Mouse (Mus musculus) embryonic facial prominence, embryonic 12.5 days (tissue): ENCODE results near the gene Mlc1. TPM values are rescaled to one million over a fixed set of nuclear protein-coding genes. Genes with fewer than 3 reads are reported as not detected.

ENCODE experiments used
- ATAC-seq: fragments of 200-750 bp; cut with Nextera tagmentation; 2 replicates; pipeline ENCODE4 v1.8.0; 2017; ENCODE audit not compliant: insufficient number of reproducible peaks, insufficient read depth, low FRiP score, low TSS enrichment
- H3K27ac ChIP-seq: fragments of 300-500 bp; sonication (generic); 2 replicates; pipeline ENCODE4 v1.5.1; 2016; ENCODE audit warnings: mild to moderate bottlenecking
- H3K27me3 ChIP-seq: fragments of 300-500 bp; sonication (generic); 2 replicates; pipeline ENCODE4 v1.6.1; 2016; ENCODE audit warnings: mild to moderate bottlenecking, moderate library complexity
- H3K36me3 ChIP-seq: fragments of 300-500 bp; sonication (generic); 2 replicates; pipeline ENCODE4 v1.6.1; 2016; ENCODE audit warnings: mild to moderate bottlenecking
- H3K4me1 ChIP-seq: fragments of 300-500 bp; sonication (generic); 2 replicates; pipeline ENCODE4 v1.6.1; 2016
- H3K4me2 ChIP-seq: fragments of 300-500 bp; sonication (generic); replicated peaks from 2 replicates; pipeline ENCODE4 v1.6.1; 2016; ENCODE audit warnings: mild to moderate bottlenecking, moderate library complexity
- H3K4me3 ChIP-seq: fragments of 300-500 bp; sonication (generic); 2 replicates; pipeline ENCODE4 v1.5.1; 2016; ENCODE audit warnings: mild to moderate bottlenecking
- H3K9ac ChIP-seq: fragments of 300-500 bp; sonication (generic); 2 replicates; pipeline ENCODE4 v1.6.1; 2016; ENCODE audit warnings: mild to moderate bottlenecking, moderate library complexity
- H3K9me3 ChIP-seq: fragments of 300-500 bp; sonication (generic); 2 replicates; pipeline ENCODE4 v1.6.1; 2016; ENCODE audit warnings: mild to moderate bottlenecking, moderate library complexity
- WGBS: fragments of 180-500 bp; shearing (Covaris S2); methylation state at CpG from one replicate; pipeline ENCODE4 v1.1.7; 2016; 5-methylcytosine and 5-hydroxymethylcytosine counted together
- polyA plus RNA-seq: library from polyadenylated mRNA; unstranded; fragments of >200 nt; fragmentation: Nextera tagmentation; extraction: Ambion mirVana; gene quantifications from 2 replicates; pipeline ENCODE4 v1.2.1, GENCODE M21; 2016

Gene Mlc1
- polyA plus RNA-seq = 0.59 and 1.1 TPM in 2 replicates

DNA sequence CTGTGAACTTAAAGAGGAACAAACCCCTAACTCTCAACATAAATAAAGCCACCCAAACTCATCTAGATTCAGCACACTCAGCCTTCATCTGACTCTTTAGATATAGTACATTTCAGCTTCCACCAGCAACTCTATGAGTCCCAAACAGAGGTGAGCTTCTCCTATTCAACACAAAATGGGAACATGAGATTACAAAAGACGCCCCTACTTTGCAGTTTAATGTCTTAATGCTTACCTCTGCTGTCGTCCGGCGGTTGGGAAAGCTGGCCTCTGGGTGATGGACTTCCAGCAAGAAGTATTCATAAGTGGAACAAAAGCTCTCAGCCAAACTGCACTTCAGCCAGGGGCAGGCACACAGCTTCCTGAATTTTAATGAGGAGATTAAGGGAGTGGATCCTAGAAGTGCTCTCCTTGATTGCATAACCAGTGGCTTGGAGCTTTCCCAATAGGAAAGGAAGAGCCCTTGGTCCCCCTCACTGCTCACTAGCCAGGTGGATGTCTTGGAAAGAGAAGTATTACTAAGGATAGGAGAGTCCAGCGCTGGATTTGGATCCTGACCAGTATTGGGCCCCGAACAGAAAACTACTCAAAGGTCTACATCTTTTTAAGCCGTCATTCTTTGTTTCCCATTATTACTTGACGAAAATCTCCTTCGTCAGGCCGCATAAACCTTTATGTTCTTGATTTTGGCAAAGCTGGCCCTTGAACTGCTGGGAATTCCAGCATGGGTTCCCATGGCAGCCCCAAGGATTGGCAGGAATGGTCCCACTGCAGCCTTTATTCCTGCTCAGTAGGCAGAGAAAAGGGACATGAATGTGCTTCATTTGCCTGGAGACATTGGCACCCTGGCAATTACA lies at the start of gene Mlc1:
Gene Mlc1 (minus strand): TSS at position 727 of the 857 bp plus-strand sequence.
- Histone ChIP-seq H3K4me3 (no peak within 1 kb of the TSS), H3K36me3 (no peaks in the 10 kb centered on the region), H3K27me3 (no peaks in the 10 kb centered on the region), H3K9me3 (no peaks in the 10 kb centered on the region), H3K9ac (no peak within 1 kb of the TSS), H3K27ac (no peak within 1 kb of the TSS), H3K4me2 (no peak within 1 kb of the TSS), H3K4me1 (no peaks in the 10 kb centered on the region)
- 75% methylated on average over 10 of the region's 10 CpGs for WGBS
- no peak for ATAC-seq

- ATAC-seq = no peak
- Histone ChIP-seq H3K27ac (no peak overlapping the region), H3K9ac (no peak overlapping the region), H3K36me3 (no peaks in the 10 kb centered on the region), H3K27me3 (no peaks in the 10 kb centered on the region), H3K4me1 (no peaks in the 10 kb centered on the region), H3K9me3 (no peaks in the 10 kb centered on the region), H3K4me3 (no peak overlapping the region), H3K4me2 (no peak overlapping the region)
- WGBS = 76% methylated on average over 7 of the region's 7 CpGs
Observed at GRCm38 (mm10) chr15:89020492-89020891, 41.7 kb upstream of the Mlc1 start.

DNA sequence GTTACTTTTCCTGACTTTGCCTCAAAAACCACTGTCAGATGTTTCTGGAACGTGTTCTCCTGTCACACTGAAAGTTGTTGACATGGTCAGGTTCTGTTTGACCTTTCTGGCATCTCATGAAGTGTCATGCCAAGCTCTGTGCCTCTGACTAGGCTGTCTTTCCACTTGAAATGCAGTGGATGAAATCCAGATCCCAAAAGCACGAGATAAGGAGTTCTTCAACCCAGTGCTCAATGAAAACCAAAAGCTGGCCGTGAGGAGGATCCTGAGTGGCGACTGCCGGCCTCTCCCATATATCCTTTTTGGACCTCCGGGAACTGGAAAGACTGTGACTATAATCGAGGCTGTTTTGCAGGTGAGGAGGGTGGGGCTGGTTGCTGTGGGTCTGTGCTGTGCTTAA lies 41.3 kb upstream of the Mlc1 start:
- 73% methylated on average over 7 of the region's 7 CpGs for WGBS
- no peak overlapping the region for H3K4me2 ChIP-seq
- ATAC-seq = no peak

GRCm38 (mm10) chr15:89016722-89017121 lies 37.9 kb upstream of the Mlc1 start:
- Histone ChIP-seq H3K4me1 (no peaks in the 10 kb centered on the region), H3K36me3 (no peaks in the 10 kb centered on the region), H3K9me3 (no peaks in the 10 kb centered on the region), H3K9ac (no peak overlapping the region), H3K27me3 (no peaks in the 10 kb centered on the region), H3K4me2 (no peak overlapping the region), H3K27ac (no peak overlapping the region), H3K4me3 (no peak overlapping the region)
- WGBS = 95% methylated on average over 3 of the region's 3 CpGs
- ATAC-seq = no peak

More for the DNA sequence above, 41.3 kb upstream of the Mlc1 start:
- H3K27me3 ChIP-seq = no peaks in the 10 kb centered on the region
- H3K27ac ChIP-seq = no peak overlapping the region
- no peaks in the 10 kb centered on the region for H3K36me3 ChIP-seq
- H3K4me3 ChIP-seq = no peak overlapping the region
- no peaks in the 10 kb centered on the region for H3K4me1 ChIP-seq
- no peaks in the 10 kb centered on the region for H3K9me3 ChIP-seq
- H3K9ac ChIP-seq = no peak overlapping the region

DNA sequence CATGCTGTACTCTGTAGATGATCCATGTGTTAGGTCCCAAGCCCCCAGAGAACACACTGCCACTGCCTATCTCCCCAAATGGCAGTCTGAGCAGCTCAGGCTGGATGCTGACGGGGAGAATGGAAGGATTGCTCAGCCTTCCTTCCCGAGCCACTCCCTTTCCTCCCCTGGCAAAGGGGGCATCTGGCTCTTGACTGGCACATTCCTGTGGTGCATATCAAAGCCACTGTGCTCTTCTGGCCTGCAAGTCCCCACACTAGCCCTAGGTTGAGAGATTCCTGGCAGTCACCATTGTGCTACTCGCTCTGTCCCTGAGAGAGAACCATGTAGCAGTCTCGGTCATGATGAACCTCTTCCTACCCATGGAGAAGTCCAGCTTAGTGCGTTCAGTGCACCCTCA lies 29.0 kb upstream of the Mlc1 start:
- Histone ChIP-seq H3K27ac (no peak overlapping the region), H3K4me1 (no peaks in the 10 kb centered on the region), H3K4me2 (no peak overlapping the region), H3K36me3 (no peaks in the 10 kb centered on the region), H3K9ac (no peak overlapping the region), H3K4me3 (no peak overlapping the region), H3K27me3 (no peaks in the 10 kb centered on the region), H3K9me3 (no peaks in the 10 kb centered on the region)
- no peak for ATAC-seq
- 81% methylated on average over 5 of the region's 5 CpGs for WGBS

DNA sequence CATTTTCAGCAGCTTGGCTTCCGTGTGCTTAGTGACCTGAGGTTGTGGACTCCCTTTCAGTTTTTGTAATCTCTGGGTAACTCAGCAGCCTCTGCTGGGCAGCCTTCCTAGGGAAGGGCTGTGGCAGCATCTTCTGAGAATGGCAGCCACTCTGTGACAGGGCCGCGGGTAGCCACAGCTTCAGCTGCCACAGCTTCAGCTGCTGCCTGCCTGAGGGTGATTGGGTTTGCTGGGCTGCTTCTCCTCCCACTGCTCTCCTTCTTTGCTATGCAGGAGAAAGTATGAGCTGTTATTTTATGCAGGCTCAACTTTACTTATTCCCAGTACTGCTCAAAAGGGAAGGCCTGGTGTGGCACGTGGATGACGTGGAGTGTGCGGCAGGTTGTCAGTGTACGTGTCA lies 28.2 kb upstream of the Mlc1 start:
- no peak overlapping the region for H3K4me2 ChIP-seq
- ATAC-seq = no peak
- no peaks in the 10 kb centered on the region for H3K4me1 ChIP-seq
- H3K27me3 ChIP-seq = no peaks in the 10 kb centered on the region
- H3K9me3 ChIP-seq = no peaks in the 10 kb centered on the region
- H3K36me3 ChIP-seq = no peaks in the 10 kb centered on the region
- 88% methylated on average over 7 of the region's 7 CpGs for WGBS
- no peak overlapping the region for H3K9ac ChIP-seq
- no peak overlapping the region for H3K27ac ChIP-seq
- H3K4me3 ChIP-seq = no peak overlapping the region

DNA sequence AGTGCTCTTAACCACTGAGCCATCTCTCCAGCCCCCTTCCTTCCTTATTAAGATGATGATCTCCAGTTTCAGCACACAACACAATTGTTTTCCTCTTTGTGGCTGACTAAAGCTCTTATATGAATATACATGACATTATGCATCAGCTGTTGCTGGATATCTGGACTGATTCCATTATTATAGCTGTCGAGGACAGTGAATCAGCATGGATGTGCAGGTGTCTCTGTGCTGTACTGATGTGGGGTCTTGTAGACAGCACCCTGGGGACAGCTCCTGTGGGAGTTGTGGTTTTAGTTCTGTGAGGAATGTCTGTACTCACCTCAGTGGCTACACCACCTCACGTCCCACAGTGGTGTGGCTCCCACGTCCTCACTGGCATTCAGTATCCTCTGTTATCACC lies 22.4 kb upstream of the Mlc1 start:
- H3K4me3 ChIP-seq = no peak overlapping the region
- no peaks in the 10 kb centered on the region for H3K4me1 ChIP-seq
- H3K4me2 ChIP-seq = no peak overlapping the region
- no peak overlapping the region for H3K9ac ChIP-seq
- no peaks in the 10 kb centered on the region for H3K9me3 ChIP-seq
- H3K36me3 ChIP-seq = no peaks in the 10 kb centered on the region
- H3K27ac ChIP-seq = no peak overlapping the region
- WGBS = 77% methylated on average over 3 of the region's 3 CpGs
- no peak for ATAC-seq
- H3K27me3 ChIP-seq = no peaks in the 10 kb centered on the region

- H3K4me2 ChIP-seq = no peak overlapping the region
- no peak overlapping the region for H3K9ac ChIP-seq
- H3K4me3 ChIP-seq = no peak overlapping the region
- ATAC-seq = no peak
- H3K27ac ChIP-seq = no peak overlapping the region
- no peaks in the 10 kb centered on the region for H3K4me1 ChIP-seq
- no peaks in the 10 kb centered on the region for H3K36me3 ChIP-seq
- no peaks in the 10 kb centered on the region for H3K9me3 ChIP-seq
- 42% methylated on average over 2 of the region's 2 CpGs for WGBS
- H3K27me3 ChIP-seq = no peaks in the 10 kb centered on the region
Observed at GRCm38 (mm10) chr15:89000367-89000766, 21.6 kb upstream of the Mlc1 start.

- WGBS = 83% methylated on average over 2 of the region's 2 CpGs
- Histone ChIP-seq H3K9me3 (no peaks in the 10 kb centered on the region), H3K36me3 (no peaks in the 10 kb centered on the region), H3K4me3 (no peak overlapping the region), H3K4me1 (no peaks in the 10 kb centered on the region), H3K27me3 (no peaks in the 10 kb centered on the region), H3K4me2 (no peak overlapping the region), H3K27ac (no peak overlapping the region), H3K9ac (no peak overlapping the region)
- no peak for ATAC-seq
Observed at GRCm38 (mm10) chr15:88999124-88999523, 20.3 kb upstream of the Mlc1 start.

- Histone ChIP-seq H3K9ac (no peak overlapping the region), H3K27me3 (no peaks in the 10 kb centered on the region), H3K27ac (no peak overlapping the region), H3K4me2 (no peak overlapping the region), H3K4me3 (no peak overlapping the region), H3K4me1 (no peaks in the 10 kb centered on the region), H3K9me3 (no peaks in the 10 kb centered on the region), H3K36me3 (no peaks in the 10 kb centered on the region)
- no peak for ATAC-seq
- WGBS = 73% methylated on average over 8 of the region's 8 CpGs
Observed at GRCm38 (mm10) chr15:88998636-88999035, 19.8 kb upstream of the Mlc1 start.

DNA sequence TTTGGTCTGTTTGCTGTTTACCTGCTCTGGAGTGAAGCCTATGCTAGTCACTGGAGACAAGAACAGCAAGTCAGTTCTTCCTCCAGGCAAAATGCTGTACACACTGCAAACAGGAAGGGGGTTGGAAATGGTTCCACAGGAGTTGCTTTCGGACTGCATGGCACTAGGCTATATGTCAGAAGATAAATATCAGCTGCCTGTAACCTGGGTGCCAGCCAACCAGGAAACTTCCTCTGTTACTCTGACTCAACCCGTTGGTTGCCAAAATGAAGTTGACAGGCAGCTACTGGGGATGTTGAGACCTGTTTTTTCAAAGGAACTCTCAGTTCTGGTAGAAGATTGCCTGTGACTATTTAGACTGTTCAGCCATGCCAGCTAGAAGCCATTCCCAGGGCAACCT lies 10.4 kb upstream of the Mlc1 start:
- WGBS = 56% methylated on average over 2 of the region's 2 CpGs
- no peaks in the 10 kb centered on the region for H3K4me1 ChIP-seq
- H3K9ac ChIP-seq = no peak overlapping the region
- ATAC-seq = no peak
- no peak overlapping the region for H3K4me3 ChIP-seq
- no peaks in the 10 kb centered on the region for H3K9me3 ChIP-seq
- no peaks in the 10 kb centered on the region for H3K36me3 ChIP-seq
- H3K4me2 ChIP-seq = no peak overlapping the region
- no peaks in the 10 kb centered on the region for H3K27me3 ChIP-seq
- no peak overlapping the region for H3K27ac ChIP-seq

DNA sequence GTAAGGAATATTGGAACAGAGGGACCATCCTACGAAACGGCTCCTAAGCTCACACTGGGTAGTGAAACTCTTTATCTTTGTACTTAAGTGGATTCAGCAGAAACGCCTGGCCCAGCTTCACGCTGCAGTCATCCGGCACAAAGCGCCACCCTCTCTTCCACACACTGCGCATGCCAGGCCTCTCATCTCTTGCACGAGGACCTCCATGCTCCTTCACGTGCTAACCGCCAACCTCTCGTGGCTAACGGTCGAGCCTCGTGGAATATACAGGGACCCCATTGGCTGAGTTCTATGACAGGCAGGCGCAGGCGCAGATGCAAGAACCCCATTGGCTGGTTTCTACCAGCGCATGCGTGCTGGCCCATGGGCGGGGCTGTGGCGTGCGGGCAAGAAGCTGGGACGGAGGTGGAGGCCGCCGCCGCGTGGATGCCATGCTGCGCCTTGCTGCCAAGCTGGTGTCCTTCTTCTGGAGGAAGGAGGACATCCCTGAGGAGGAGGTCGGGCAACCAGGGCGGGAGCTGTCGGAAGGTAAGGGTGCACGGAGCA lies 3.8 kb upstream of the Mlc1 start, which contains the start of gene Mov10l1:
Gene Mov10l1 (plus strand): TSS at position 376 of the 546 bp plus-strand sequence.
- Histone ChIP-seq H3K4me3 (no peak within 1 kb of the TSS), H3K4me1 (no peaks in the 10 kb centered on the region), H3K36me3 (no peaks in the 10 kb centered on the region), H3K4me2 (no peak within 1 kb of the TSS), H3K27ac (no peak within 1 kb of the TSS), H3K9me3 (no peaks in the 10 kb centered on the region), H3K9ac (no peak within 1 kb of the TSS), H3K27me3 (no peaks in the 10 kb centered on the region)
- WGBS = 93% methylated on average over 31 of the region's 31 CpGs
- ATAC-seq = no peak
